Mouse (Mus musculus) embryonic fibroblast, embryonic 13.5 days (primary cell): ENCODE data around the gene Crocc. TPM values are rescaled to one million over a fixed set of nuclear protein-coding genes. Genes with fewer than 3 reads are reported as not detected.

Experiments used
- H3K27ac ChIP-seq: 2 replicates; pipeline ENCODE4 v1.5.1; 2012; ENCODE audit warnings: low read length, control low read depth, inconsistent platforms; ENCODE audit not compliant: insufficient read depth
- H3K4me1 ChIP-seq: 2 replicates; pipeline ENCODE4 v1.6.1; 2011; ENCODE audit warnings: low read length; ENCODE audit not compliant: control insufficient read depth, insufficient read depth
- H3K4me3 ChIP-seq: 2 replicates; pipeline ENCODE4 v1.5.1; 2011; ENCODE audit warnings: mild to moderate bottlenecking, control low read depth, low read length; ENCODE audit not compliant: insufficient read depth
- CTCF ChIP-seq: IDR thresholded peaks from 2 replicates; pipeline ENCODE4 v1.5.1; 2011; ENCODE audit warnings: mild to moderate bottlenecking, control low read depth, low read length, moderate library complexity, borderline replicate concordance; ENCODE audit not compliant: insufficient read depth
- POLR2A ChIP-seq: IDR thresholded peaks from 2 replicates; pipeline ENCODE4 v1.6.1; 2011; ENCODE audit warnings: low read depth, mild to moderate bottlenecking, control low read depth, low read length, moderate library complexity
- polyA plus RNA-seq: library from polyadenylated mRNA; stranded (reverse); fragments of >200 nt; gene quantifications from 2 replicates; pipeline ENCODE4 v1.2.4, GENCODE M21; 2011; ENCODE audit warnings: low read depth; ENCODE audit not compliant: missing spikeins, insufficient read length

The Crocc gene
- polyA plus RNA-seq, 1 experiment: 12.5 TPM

GRCm38 (mm10) chr4:141053138-141053537 lies 7.2 kb downstream of the Crocc start:
- no peak overlapping the region for H3K27ac ChIP-seq

GRCm38 (mm10) chr4:141052442-141052841 lies 7.9 kb downstream of the Crocc start:
- no peak for TF ChIP-seq POLR2A
- no peak for TF ChIP-seq CTCF
- H3K4me1 ChIP-seq: no peaks in the 10 kb centered on the region
- no peak overlapping the region for H3K27ac ChIP-seq
- H3K4me3 ChIP-seq: no peak overlapping the region

More at GRCm38 (mm10) chr4:141053138-141053537, 7.2 kb downstream of the Crocc start:
- no peaks in the 10 kb centered on the region for H3K4me1 ChIP-seq
- no peak for TF ChIP-seq POLR2A
- H3K4me3 ChIP-seq: no peak overlapping the region

GRCm38 (mm10) chr4:141049476-141049835 lies 10.9 kb downstream of the Crocc start:
- Histone ChIP-seq H3K27ac (no peak overlapping the region), H3K4me3 (no peak overlapping the region)
- TF ChIP-seq CTCF: no peak
- TF ChIP-seq POLR2A: no peak

GRCm38 (mm10) chr4:141048810-141049475 lies 11.4 kb downstream of the Crocc start:
- Histone ChIP-seq H3K4me3 (no peak overlapping the region), H3K4me1 (no peaks in the 10 kb centered on the region), H3K27ac (no peak overlapping the region)
- no peak for TF ChIP-seq CTCF
- no peak for TF ChIP-seq POLR2A

More at GRCm38 (mm10) chr4:141049476-141049835, 10.9 kb downstream of the Crocc start:
- H3K4me1 ChIP-seq: no peaks in the 10 kb centered on the region

GRCm38 (mm10) chr4:141044816-141045215 lies 15.5 kb downstream of the Crocc start:
- Histone ChIP-seq H3K4me1 (no peaks in the 10 kb centered on the region), H3K27ac (no peak overlapping the region)

GRCm38 (mm10) chr4:141041117-141041516 lies 19.2 kb downstream of the Crocc start:
- Histone ChIP-seq H3K27ac (no peak overlapping the region), H3K4me1 (no peaks in the 10 kb centered on the region), H3K4me3 (no peak overlapping the region)
- TF ChIP-seq CTCF: no peak
- no peak for TF ChIP-seq POLR2A

More at GRCm38 (mm10) chr4:141044816-141045215, 15.5 kb downstream of the Crocc start:
- H3K4me3 ChIP-seq: no peak overlapping the region
- TF ChIP-seq CTCF (peak; percentile 89), POLR2A (no peak)

GRCm38 (mm10) chr4:141033606-141034549 lies 26.5 kb downstream of the Crocc start:
- no peak for TF ChIP-seq CTCF
- no peak for TF ChIP-seq POLR2A
- Histone ChIP-seq H3K27ac (no peak overlapping the region), H3K4me3 (no peak overlapping the region), H3K4me1 (no peaks in the 10 kb centered on the region)

- no peak overlapping the region for H3K27ac ChIP-seq
Observed at GRCm38 (mm10) chr4:141031733-141032132, 28.6 kb downstream of the Crocc start.

GRCm38 (mm10) chr4:141030541-141031206 lies 29.7 kb downstream of the Crocc start:
- H3K4me3 ChIP-seq: no peak overlapping the region
- no peak overlapping the region for H3K27ac ChIP-seq
- TF ChIP-seq CTCF (no peak), POLR2A (no peak)
- H3K4me1 ChIP-seq: no peaks in the 10 kb centered on the region

More at GRCm38 (mm10) chr4:141031733-141032132, 28.6 kb downstream of the Crocc start:
- H3K4me3 ChIP-seq: no peak overlapping the region
- H3K4me1 ChIP-seq: no peaks in the 10 kb centered on the region
- TF ChIP-seq POLR2A (no peak), CTCF (peak; percentile 92)

- Histone ChIP-seq H3K4me3 (no peak overlapping the region), H3K27ac (no peak overlapping the region), H3K4me1 (no peaks in the 10 kb centered on the region)
- no peak for TF ChIP-seq POLR2A
- no peak for TF ChIP-seq CTCF
Observed at GRCm38 (mm10) chr4:141024992-141025391, 35.4 kb downstream of the Crocc start.
